Mouse (Mus musculus): ENCODE measurements around the gene Akr1b10.
"Not testable (repeated sequence)": the region's sequence is repeated elsewhere in the genome, so short reads cannot be mapped to it uniquely, and the experiment has no call there.

The Akr1b10 gene

DNA sequence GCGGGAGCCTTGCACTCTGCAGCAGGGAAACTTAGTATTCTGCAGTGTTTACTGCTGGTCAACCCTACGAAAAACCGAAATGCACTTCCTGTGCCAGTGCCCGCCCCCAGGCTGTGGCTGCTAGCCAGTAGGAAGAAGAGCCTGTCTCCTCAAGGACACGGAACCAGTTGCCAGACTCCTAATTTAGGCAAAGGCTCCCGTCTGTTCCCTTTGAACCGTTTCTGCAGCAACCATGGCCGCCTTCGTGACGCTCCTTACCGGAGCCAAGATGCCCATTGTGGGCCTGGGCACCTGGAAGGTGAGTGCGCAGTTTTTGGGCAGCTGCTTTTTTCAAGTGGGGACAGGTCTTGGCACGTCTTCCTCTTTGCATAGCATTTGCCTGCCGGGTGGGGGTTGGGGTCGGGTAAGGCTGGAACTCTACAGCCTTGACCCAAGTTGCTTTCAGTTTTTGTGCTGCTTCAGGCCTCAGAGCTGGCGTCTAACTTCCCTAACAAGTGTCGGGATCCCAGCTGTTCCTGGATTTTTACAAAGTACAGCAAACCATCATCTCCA lies at the start of gene Akr1b10:
Gene Akr1b10, plus strand, starts transcription at position 109 of the 552 bp plus-strand sequence.
- peak; percentile 85 to 87 for DNase-seq

GRCm38 (mm10) chr6:34334673-34335072 lies 49.3 kb upstream of the Akr1b10 start:
- DNase-seq, result no peak

DNA sequence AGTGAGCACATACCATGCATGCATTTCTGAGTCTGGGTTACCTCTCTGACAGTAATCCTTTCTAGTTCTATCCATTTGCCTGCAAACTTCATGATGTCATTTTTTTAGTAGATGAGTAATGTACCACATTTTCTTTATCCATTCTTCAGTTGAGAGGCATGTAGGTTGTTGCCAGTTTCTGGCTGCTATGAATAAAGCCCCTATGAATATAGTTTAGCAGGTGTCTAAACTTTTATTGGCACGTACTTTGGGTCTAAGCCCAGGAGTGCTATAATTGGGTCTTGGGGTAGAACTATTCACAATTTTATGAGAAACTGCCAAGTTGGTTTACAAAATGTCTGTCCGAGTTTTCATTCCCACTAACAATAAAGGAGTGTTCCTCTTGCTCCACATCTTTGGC lies 46.2 kb upstream of the Akr1b10 start:
- DNase-seq, result no peak

DNA sequence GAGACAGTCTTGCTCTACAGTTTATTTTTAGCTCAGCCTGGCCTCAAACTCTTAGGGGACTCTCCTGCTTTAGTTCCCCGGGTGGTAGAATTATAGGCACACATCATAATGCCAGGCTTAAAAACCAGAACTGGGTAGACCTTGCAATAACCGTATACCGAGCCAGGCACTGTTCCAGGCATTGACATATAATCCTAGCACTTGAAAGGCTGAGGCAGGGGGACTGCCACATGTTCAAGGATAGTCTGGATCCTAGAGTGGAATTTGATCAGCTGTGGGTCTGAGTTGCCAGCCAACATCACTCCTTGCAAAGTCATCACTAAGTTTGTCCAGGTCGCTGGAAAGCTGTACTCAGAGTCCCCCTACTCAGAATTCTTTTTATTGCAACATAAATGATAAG lies 42.0 kb upstream of the Akr1b10 start:
- DNase-seq, result no peak

GRCm38 (mm10) chr6:34342476-34342875 lies 41.5 kb upstream of the Akr1b10 start:
- DNase-seq, result no peak

DNA sequence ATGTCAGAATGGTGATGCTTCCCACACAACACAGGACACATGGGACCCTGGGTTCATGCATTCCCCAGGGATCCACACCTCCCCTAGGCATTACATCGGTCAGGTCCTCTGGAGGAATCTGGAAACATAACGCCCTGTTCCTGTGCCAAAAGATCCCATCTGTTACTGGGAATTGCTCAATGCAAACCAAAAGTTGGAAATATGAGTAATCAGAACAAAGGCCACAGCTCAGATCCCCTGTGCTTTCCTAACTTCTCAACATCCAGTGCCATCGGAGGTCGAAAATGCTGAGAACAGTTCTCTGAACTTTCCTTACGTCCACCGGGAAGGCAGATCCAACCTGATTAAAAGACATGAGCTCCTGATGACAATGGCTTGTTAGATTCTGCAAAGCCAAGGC lies 40.6 kb upstream of the Akr1b10 start:
- DNase-seq, result no peak

GRCm38 (mm10) chr6:34344135-34344850 lies 39.7 kb upstream of the Akr1b10 start:
- no peak for DNase-seq

DNA sequence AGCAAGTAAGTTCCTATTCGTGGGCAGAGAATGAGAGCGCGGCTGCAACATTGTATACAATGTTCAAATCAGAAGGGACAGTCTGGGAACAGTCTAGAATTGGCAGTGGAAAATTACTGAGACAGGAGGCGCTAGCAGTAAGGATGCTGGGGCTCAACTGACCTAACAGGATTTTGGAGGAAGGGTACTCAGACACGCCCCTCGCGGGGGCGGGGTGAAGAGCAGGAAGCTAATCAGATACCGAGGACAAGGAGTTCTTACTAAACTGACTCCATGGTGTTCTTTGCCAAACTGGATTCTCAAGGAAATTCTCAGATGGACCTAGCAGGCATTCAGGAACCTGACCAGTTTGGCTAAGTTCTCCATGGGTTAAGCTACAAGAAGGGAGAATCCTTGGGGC lies 39.1 kb upstream of the Akr1b10 start:
- DNase-seq, result peak; percentile 25

DNA sequence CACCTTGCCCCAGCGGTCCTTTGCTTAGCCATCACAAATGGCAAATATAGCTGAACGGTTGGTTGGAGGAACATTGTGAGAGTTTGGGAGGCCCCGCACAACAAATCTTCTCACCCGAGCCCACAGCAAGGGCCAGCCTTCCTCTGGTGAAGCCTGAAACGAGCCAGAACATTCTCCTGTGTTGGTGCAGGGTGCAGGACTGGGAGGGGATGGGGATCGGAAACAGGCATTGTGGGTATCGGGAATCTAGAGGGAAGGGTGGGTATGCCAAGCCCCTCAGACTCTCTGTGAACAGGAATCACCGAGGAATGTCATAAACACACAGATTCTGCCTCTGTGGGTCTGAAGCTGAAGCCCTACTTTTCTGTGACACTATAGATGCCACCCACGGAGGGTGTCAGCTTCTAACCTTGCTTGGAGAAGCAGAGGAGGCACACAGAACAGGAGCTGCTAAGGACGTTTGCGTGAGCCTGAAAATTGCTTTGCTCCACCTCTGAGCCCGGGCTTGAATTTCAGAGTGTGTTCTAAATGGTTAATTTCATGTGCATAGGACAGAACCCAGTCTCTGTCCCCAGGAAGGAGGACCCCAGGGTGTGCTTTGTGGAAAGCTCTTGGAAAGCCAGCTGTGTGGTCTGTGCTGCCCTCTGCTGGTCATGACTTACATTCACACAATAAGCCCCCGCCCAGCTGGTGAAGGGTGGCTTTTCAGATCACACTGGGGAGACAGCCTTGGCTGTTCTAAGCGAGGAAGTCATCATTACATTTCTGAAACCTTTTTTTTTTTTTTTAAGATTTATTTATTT lies 37.7 kb upstream of the Akr1b10 start:
- peak; percentile 81 to 85 for DNase-seq

DNA sequence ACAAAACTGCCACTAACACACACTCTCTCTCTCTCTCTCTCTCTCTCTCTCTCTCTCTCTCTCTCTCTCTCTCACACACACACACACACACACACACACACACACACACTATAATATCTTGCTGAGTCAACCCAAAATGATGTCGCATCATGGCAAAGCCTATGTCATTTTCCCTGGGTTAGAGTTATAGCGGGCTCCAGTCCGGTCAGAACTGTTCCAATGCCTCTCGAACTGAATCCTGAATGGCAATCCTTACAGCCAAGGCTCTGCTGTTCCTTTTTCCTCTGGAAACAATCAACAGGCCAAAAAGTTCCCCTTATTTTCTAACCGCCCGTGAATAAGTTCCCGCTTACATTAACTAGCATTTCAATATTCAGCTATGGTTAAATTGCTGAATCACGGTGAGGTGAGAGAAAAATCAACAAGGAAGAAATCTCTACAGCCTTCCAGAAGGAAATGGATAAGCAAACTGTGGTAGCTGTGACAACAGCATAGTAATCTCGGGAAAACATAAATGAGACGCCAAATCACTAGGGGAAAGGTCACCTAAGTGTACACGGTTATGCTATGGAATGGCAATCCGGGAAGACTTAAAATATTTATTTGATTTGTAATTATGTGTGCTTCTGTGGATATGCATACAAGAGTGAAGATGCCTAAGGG lies 33.9 kb upstream of the Akr1b10 start:
- no peak for DNase-seq

- DNase-seq, result not testable (repeated sequence)
These were observed 32.5 kb upstream of the Akr1b10 start for GRCm38 (mm10) chr6:34351481-34351880.

DNA sequence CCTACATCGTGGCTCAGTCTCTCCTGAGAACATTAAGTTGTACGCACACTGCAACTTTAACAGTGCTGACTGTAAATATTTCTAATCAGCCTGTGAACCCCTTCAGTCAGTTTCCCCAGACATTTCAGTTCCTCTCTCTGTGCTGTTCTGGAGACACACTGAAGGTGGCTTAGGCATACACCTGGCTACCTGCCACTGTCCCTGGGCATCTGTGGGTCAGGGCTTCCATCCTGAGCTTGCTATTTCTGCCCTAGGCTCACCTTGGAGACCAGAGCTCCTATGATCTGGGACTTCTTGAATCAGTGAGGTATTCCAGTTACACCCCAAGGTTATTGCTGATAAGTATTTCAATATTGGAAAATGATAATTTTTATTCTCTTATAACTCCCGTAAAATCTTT lies 31.6 kb upstream of the Akr1b10 start:
- peak in 1 of 2 experiments; percentile 28 for DNase-seq

- DNase-seq, result peak; percentile 85 to 93
These were observed 30.2 kb upstream of the Akr1b10 start, which contains the start of gene Akr1b8 for GRCm38 (mm10) chr6:34353658-34354353. TSS of gene Akr1b8 (plus strand) at chr6:34354119.

GRCm38 (mm10) chr6:34354354-34355348 lies 29.4 kb upstream of the Akr1b10 start:
- DNase-seq, result no peak

- no peak for DNase-seq
These were observed 28.7 kb upstream of the Akr1b10 start for GRCm38 (mm10) chr6:34355349-34355747.

GRCm38 (mm10) chr6:34355841-34356240 lies 28.2 kb upstream of the Akr1b10 start:
- DNase-seq, result no peak

DNA sequence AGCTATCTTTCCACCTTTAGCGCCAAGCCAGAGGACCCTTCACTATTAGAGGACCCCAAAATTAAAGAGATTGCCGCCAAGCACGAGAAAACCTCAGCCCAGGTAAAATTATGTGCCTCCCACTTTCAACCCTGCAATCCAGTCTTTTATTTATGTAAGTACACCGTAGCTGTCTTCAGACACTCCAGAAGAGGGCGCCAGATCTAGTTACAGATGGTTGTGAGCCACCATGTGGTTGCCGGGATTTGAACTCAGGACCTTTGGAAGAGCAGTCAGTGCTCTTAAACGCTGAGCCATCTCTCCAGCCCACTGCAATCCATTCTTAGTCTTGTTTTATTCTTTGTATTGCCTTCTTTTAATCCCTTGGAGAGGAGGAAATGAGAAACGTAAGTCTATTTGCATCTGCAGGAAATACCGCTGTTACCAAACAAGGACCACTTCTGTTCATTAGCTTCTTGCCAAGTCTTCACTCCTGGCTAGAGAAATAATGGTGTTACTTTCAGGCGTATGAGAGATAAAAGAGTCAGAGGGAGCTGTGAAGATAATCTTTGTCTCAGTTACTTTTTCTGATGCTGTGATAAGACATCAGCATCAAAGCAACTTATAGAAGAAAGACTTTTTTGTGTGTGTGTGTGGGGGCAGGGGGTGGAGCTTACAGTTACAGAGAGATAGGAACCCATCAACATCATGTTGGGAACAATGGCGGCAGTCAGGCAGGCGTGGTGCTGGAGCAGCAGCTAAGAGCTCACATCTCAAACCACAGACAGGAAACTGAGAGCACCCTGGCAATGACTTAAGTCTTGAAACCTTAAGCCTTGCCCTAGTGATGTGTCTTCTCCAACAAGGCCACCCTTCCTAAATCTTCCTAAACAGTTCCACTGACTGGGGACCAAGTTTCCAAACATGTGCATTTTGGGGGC lies 19.5 kb upstream of the Akr1b10 start:
- no peak for DNase-seq

- no peak for DNase-seq
These were observed 16.0 kb upstream of the Akr1b10 start for GRCm38 (mm10) chr6:34367998-34368397.

DNA sequence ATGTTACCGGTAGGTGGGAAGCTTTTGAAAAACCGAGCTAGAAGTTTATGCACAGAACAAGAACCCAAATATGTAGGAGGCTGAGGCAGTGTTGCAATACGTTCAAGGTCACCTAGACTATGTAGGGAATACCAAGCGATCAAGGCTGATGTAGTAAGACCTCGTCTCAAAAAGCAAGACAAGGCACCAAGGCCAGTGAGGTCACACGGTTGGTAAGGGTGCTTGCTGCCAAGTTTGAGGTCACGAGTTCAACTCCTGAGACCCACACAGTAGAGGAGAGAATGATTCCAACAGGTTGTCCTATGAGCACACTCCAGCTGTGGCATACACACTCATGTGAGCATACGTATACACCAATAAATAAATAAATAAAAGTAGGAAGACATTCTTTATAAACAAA lies 13.9 kb upstream of the Akr1b10 start:
- DNase-seq, result no peak

DNA sequence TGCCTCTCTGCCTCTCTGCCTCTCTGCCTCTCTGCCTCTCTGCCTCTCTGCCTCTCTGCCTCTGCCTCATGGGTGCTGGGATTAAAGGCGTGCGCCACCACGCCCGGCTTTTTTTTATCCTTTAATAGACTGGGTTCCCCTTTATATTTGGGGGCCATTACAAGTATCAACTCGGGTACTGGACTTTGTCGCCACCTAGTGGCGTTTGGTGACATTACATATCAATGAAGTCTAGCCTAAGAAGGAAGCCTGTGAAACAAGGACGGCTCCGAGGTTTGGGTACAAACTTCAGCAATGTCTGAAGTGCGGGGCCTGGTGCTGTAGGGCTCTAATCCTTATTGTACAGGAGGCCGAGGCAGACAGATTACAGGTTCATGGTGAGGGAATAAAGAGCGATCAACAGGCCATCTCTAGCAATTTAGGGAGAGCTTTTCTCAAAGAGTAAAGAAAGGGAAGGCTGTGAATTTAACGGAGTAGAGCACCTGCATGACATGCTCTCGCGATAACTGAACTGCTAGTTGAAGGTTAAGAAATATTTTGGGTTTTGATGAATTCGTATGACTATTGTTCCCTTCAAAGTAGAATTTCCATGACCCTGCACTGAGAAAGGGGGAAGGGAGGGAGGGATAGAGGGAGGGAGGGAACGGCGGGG lies 12.2 kb upstream of the Akr1b10 start:
- DNase-seq, result peak; percentile 89 to 90
